Mouse (Mus musculus) thymus, adult 2 months (tissue): ENCODE measurements around the gene Tsku. TPM values are rescaled to one million over a fixed set of nuclear protein-coding genes. Genes with fewer than 3 reads are reported as not detected.
A peak's percentile ranks its signal among the peaks of the same experiment; 100 is the strongest.

Experiments
- DNase-seq: peaks from one replicate; pipeline ENCODE4 v3.0.0; 2021
- H3K27ac ChIP-seq: fragments of 200-500 bp; 2 replicates; pipeline ENCODE4 v1.5.1; 2012; ENCODE audit warnings: low read length, control low read depth; ENCODE audit not compliant: control insufficient read depth, insufficient read depth
- H3K27me3 ChIP-seq: fragments of 200-500 bp; 2 replicates; pipeline ENCODE4 v1.6.1; 2012; ENCODE audit warnings: mild to moderate bottlenecking, low read length, moderate library complexity, mixed read lengths; ENCODE audit not compliant: control insufficient read depth, insufficient read depth
- H3K36me3 ChIP-seq: fragments of 200-500 bp; 2 replicates; pipeline ENCODE4 v1.6.1; 2012; ENCODE audit warnings: mild to moderate bottlenecking, low read length, moderate library complexity; ENCODE audit not compliant: control insufficient read depth, insufficient read depth
- H3K4me1 ChIP-seq: fragments of 200-500 bp; replicated peaks from 2 replicates; pipeline ENCODE4 v1.6.1; 2012; ENCODE audit warnings: low read length; ENCODE audit not compliant: control insufficient read depth, insufficient read depth
- H3K4me3 ChIP-seq: fragments of 200-500 bp; 2 replicates; pipeline ENCODE4 v1.5.1; 2012; ENCODE audit warnings: mild to moderate bottlenecking, low read length, control low read depth, moderate library complexity; ENCODE audit not compliant: control insufficient read depth, insufficient read depth
- CTCF ChIP-seq: fragments of 200-500 bp; IDR thresholded peaks from 2 replicates; pipeline ENCODE4 v1.5.1; 2012; ENCODE audit warnings: mild to moderate bottlenecking, control low read depth, low read length, moderate library complexity, borderline replicate concordance; ENCODE audit not compliant: control insufficient read depth, poor library complexity, insufficient read depth; ENCODE audit errors: extremely low read depth
- POLR2A ChIP-seq: fragments of 200-500 bp; IDR thresholded peaks from 2 replicates; pipeline ENCODE4 v1.6.1; 2012; ENCODE audit warnings: mild to moderate bottlenecking, low read length, control low read depth, moderate library complexity; ENCODE audit not compliant: control insufficient read depth, poor library complexity, insufficient read depth; ENCODE audit errors: extremely low read depth
- WGBS: fragments of 180-500 bp; shearing (Covaris S2); methylation state at CpG from one replicate; pipeline ENCODE4 v1.1.7; 2018; 5-methylcytosine and 5-hydroxymethylcytosine counted together
- polyA plus RNA-seq: library from polyadenylated mRNA; depleted of rRNA; stranded (reverse); fragments of >200 nt; gene quantifications from 2 replicates; pipeline ENCODE4 v1.2.3, GENCODE M21; 2012

Gene Tsku
- polyA plus RNA-seq, 1 experiment: 11.1 TPM

GRCm38 (mm10) chr7:98344361-98344760 is 16.8 kb downstream of the Tsku start:
- Histone ChIP-seq H3K4me1 (peaks cover 5% of the 10 kb centered on the region; the same call in 1 of the 2 replicates), H3K27me3 (no peaks in the 10 kb centered on the region), H3K4me3 (no peak overlapping the region), H3K36me3 (no peaks in the 10 kb centered on the region), H3K27ac (no peak overlapping the region)
- peak; percentile 72 for DNase-seq
- WGBS: 32% methylated on average over 3 of the region's 3 CpGs
- TF ChIP-seq POLR2A (no peak), CTCF (peak; percentile 58; the same call in 1 of the 2 replicates)

DNA sequence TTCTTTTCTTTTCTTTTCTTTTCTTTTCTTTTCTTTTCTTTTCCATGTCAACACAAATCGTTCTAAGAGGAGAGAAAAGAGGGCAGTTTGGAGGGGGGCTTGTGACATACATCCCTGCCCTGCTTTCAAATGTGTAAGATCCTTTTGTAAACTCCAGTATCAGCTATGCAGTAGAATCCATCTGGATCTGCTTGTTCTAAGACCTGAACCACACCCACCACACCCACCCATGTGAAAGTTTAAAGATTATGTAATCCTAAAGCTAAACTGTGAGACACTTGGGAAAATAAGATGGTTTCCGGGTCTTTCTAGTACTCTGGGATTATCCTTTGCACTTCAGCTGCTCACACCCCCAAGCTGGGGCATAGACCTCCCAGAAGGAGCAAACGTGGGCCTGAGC is 18.9 kb downstream of the Tsku start:
- Histone ChIP-seq H3K4me3 (no peak overlapping the region), H3K36me3 (no peaks in the 10 kb centered on the region), H3K27me3 (no peaks in the 10 kb centered on the region), H3K27ac (no peak overlapping the region), H3K4me1 (peaks cover 5% of the 10 kb centered on the region; the same call in 1 of the 2 replicates)
- TF ChIP-seq CTCF (no peak), POLR2A (no peak)
- no peak for DNase-seq
- WGBS: 91% methylated on average over 3 of the region's 3 CpGs

DNA sequence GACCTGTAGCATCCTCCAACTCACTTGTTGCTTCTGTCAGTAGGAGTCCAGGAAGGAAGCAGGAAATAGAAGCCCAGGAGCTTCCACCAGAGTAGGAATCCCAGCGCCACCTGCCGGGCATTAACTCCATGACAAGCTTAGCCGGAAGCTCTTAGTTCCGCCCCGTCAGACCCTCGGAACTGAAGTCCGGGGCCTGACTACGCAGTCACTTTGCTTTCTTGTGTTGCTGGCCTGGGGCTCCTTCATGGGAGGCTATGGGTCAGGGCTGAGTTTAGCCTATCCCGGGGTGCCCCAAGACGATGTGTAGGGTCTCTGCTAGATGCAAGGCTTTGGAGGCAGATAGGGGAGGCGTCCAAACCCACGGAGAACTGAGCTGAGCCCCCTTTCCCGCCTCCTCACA is 19.7 kb downstream of the Tsku start:
- DNase-seq: peak; percentile 86
- WGBS: 5% methylated on average over 13 of the region's 13 CpGs
- Histone ChIP-seq H3K4me1 (peaks cover 5% of the 10 kb centered on the region; the same call in 1 of the 2 replicates), H3K36me3 (no peaks in the 10 kb centered on the region), H3K27ac (no peak overlapping the region), H3K27me3 (no peaks in the 10 kb centered on the region), H3K4me3 (peak overlapping the region; percentile 62)
- TF ChIP-seq POLR2A (0 out of 2 replicates have a peak, but pooled peaks have one; percentile 19), CTCF (peak; percentile 89)

- Histone ChIP-seq H3K27ac (no peak overlapping the region), H3K4me3 (no peak overlapping the region), H3K27me3 (no peaks in the 10 kb centered on the region), H3K4me1 (peaks cover 5% of the 10 kb centered on the region; the same call in 1 of the 2 replicates), H3K36me3 (no peaks in the 10 kb centered on the region)
- WGBS: 96% methylated on average over 5 of the region's 5 CpGs
- DNase-seq: no peak
- TF ChIP-seq POLR2A: no peak
- TF ChIP-seq CTCF: no peak
These were observed 20.8 kb downstream of the Tsku start for GRCm38 (mm10) chr7:98340343-98340742.

DNA sequence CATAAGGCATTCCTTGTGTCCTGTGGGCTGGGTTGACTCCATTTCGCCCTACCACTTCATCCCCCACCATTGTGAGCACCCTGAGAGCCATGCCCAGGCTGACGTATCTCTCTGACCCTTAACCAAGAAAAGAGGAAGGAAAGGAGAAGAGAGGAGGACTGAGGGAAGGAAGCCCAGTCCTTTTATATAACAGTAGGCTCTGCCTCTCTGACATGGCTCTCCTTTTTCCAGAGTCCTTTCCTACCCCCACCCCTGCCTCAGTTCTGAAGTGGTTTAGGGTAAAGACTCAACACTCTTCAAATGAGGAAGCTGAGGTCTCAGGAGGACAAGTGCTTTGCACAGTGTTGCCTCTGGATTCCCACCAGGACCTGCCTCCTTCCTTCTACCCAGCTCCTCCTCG is 27.1 kb downstream of the Tsku start:
- no peak overlapping the region for H3K4me3 ChIP-seq
- no peak overlapping the region for H3K27ac ChIP-seq
- 41% methylated on average over 3 of the region's 3 CpGs for WGBS
- no peaks in the 10 kb centered on the region for H3K27me3 ChIP-seq
- no peak for DNase-seq
- H3K36me3 ChIP-seq: no peaks in the 10 kb centered on the region
- no peaks in the 10 kb centered on the region for H3K4me1 ChIP-seq
- TF ChIP-seq CTCF (no peak), POLR2A (no peak)

DNA sequence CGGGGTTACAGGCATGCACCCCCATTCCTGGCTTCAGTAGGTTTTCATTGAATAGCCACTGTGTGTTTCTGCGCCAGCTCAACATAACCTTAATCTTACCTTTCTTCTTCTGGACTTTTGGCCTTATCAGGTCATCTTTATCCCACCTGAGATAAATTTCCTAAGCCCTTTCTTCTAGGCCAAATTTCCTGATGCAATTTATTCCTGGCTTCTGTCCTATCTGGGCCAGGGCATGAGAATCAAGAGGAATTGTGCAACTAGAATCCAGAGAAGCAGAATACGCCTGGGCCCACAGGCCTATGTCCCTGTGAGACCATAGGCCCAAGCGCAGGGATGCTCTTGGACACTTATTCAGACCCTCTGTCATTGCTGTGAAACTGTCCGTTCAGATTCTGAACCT is 27.6 kb downstream of the Tsku start:
- 94% methylated on average over 5 of the region's 5 CpGs for WGBS
- Histone ChIP-seq H3K27me3 (no peaks in the 10 kb centered on the region), H3K4me3 (no peak overlapping the region), H3K27ac (no peak overlapping the region), H3K36me3 (no peaks in the 10 kb centered on the region), H3K4me1 (no peaks in the 10 kb centered on the region)
- TF ChIP-seq CTCF (no peak), POLR2A (no peak)
- DNase-seq: no peak

DNA sequence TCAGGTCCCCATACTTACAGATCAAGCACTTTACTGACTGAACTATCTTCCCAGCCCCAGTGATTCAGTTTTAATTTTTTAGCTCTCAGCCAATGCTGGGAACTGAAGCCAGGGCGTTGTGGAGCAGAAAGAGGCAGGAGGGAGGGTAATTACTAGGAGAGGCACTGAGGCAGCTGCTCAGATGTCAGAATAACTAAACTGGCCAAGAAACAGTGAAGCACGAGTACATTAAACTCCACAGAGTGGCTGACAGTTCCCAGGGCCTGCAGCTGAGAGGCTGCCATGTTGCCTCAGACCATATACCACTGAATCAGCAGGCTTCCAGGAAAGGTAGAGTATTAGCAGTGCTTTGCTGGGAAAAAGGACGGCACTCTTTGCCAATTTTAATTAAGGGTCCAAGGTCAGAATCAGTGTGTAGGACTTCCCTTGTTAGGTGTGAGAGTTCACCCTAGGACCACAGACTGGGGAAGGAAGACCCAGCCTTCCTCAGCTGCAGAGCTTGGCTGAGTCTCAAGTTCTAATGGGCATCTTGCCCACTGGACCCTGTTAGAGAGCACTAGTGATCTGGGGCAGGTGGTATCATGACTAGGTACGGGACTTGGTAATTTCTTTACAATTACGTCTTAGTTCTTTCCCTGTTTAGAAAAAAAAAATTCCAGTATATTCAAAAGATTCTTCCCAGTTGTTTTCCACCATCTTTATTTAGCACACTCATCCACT is 28.3 kb downstream of the Tsku start:
- H3K36me3 ChIP-seq: no peaks in the 10 kb centered on the region
- no peaks in the 10 kb centered on the region for H3K4me1 ChIP-seq
- DNase-seq: no peak
- H3K4me3 ChIP-seq: no peak overlapping the region
- TF ChIP-seq POLR2A (no peak), CTCF (no peak)
- H3K27ac ChIP-seq: no peak overlapping the region
- WGBS: 95% methylated on average over 5 of the region's 5 CpGs
- H3K27me3 ChIP-seq: no peaks in the 10 kb centered on the region
